Mouse (Mus musculus) adrenal gland, postnatal 25 days (tissue): ENCODE results near the gene Lrmda. TPM values are rescaled to one million over a fixed set of nuclear protein-coding genes. Genes with fewer than 3 reads are reported as not detected.

Experiments
- DNase-seq: peaks from one replicate; pipeline ENCODE4 v3.0.0; 2021; ENCODE audit warnings: mixed read lengths
- total RNA-seq: library from RNA; stranded (reverse); gene quantifications from 2 replicates; pipeline ENCODE4 v1.2.3, GENCODE M21; 2021

Gene Lrmda
- total RNA-seq, 1 experiment from 2014 or later: 5.6 TPM

- DNase-seq: no peak
Observed at GRCm38 (mm10) chr14:22043420-22043819, 23.9 kb downstream of the Lrmda start.

- no peak for DNase-seq
Observed at GRCm38 (mm10) chr14:22046262-22046856, 26.8 kb downstream of the Lrmda start.

- no peak for DNase-seq
Observed at GRCm38 (mm10) chr14:22048068-22048899, 28.8 kb downstream of the Lrmda start.

- DNase-seq: no peak
Observed at GRCm38 (mm10) chr14:22048900-22049199, 29.3 kb downstream of the Lrmda start.

- DNase-seq: no peak
Observed at GRCm38 (mm10) chr14:22049282-22049681, 29.8 kb downstream of the Lrmda start.

- no peak for DNase-seq
Observed at GRCm38 (mm10) chr14:22051941-22052664, 32.6 kb downstream of the Lrmda start.

GRCm38 (mm10) chr14:22055630-22056029 is 36.1 kb downstream of the Lrmda start:
- no peak for DNase-seq

GRCm38 (mm10) chr14:22056246-22056645 is 36.7 kb downstream of the Lrmda start:
- no peak for DNase-seq

- no peak for DNase-seq
Observed at GRCm38 (mm10) chr14:22058729-22059128, 39.2 kb downstream of the Lrmda start.

- DNase-seq: no peak
Observed at GRCm38 (mm10) chr14:22059348-22059861, 39.9 kb downstream of the Lrmda start.

- no peak for DNase-seq
Observed at GRCm38 (mm10) chr14:22060787-22061186, 41.3 kb downstream of the Lrmda start.

- DNase-seq: no peak
Observed at GRCm38 (mm10) chr14:22062117-22062855, 42.8 kb downstream of the Lrmda start.

GRCm38 (mm10) chr14:22069169-22069568 is 49.7 kb downstream of the Lrmda start:
- DNase-seq: no peak

GRCm38 (mm10) chr14:22073385-22073784 is 53.9 kb downstream of the Lrmda start:
- no peak for DNase-seq

GRCm38 (mm10) chr14:22074229-22074628 is 54.7 kb downstream of the Lrmda start:
- DNase-seq: no peak

GRCm38 (mm10) chr14:22083931-22084330 is 64.4 kb downstream of the Lrmda start:
- DNase-seq: no peak

GRCm38 (mm10) chr14:22085411-22085810 is 65.9 kb downstream of the Lrmda start:
- DNase-seq: no peak

GRCm38 (mm10) chr14:22088604-22089003 is 69.1 kb downstream of the Lrmda start:
- no peak for DNase-seq

GRCm38 (mm10) chr14:22089331-22089730 is 69.8 kb downstream of the Lrmda start:
- no peak for DNase-seq

GRCm38 (mm10) chr14:22089866-22090470 is 70.5 kb downstream of the Lrmda start:
- DNase-seq: no peak

- DNase-seq: no peak
Observed at GRCm38 (mm10) chr14:22090778-22091211, 71.3 kb downstream of the Lrmda start.

- no peak for DNase-seq
Observed at GRCm38 (mm10) chr14:22091306-22091705, 71.8 kb downstream of the Lrmda start.
